Mouse (Mus musculus) hematopoietic stem cell, adult 5-6 weeks (primary cell): Measurements from ENCODE around the gene Apoe. TPM values are rescaled to one million over a fixed set of nuclear protein-coding genes. Genes with fewer than 3 reads are reported as not detected.
"Not testable (repeated sequence)": the region's sequence is repeated elsewhere in the genome, so short reads cannot be mapped to it uniquely, and the experiment has no call there.

Experiments
- ATAC-seq, 2 experiments: fragments of 125-278 bp in 1 of 2; replicated peaks in 1 of 2; 2 replicates each; pipeline ENCODE4 v1.8.0; 2016 to 2017; ENCODE audit warnings: inconsistent platforms in 2 of 2, mild to moderate bottlenecking in 2 of 2, moderate number of reproducible peaks in 2 of 2, low read depth in 1 of 2, moderate TSS enrichment in 1 of 2; ENCODE audit not compliant: low FRiP score in 2 of 2, poor library complexity in 2 of 2, severe bottlenecking in 2 of 2, insufficient read depth in 1 of 2, low TSS enrichment in 1 of 2
- total RNA-seq: library from RNA; stranded (forward); fragments of 172-1452, 232-1000 nt; gene quantifications from 2 replicates; pipeline ENCODE4 v1.2.3, GENCODE M21; 2017

The Apoe gene
- total RNA-seq, 1 experiment from 2014 or later: 314 TPM

DNA sequence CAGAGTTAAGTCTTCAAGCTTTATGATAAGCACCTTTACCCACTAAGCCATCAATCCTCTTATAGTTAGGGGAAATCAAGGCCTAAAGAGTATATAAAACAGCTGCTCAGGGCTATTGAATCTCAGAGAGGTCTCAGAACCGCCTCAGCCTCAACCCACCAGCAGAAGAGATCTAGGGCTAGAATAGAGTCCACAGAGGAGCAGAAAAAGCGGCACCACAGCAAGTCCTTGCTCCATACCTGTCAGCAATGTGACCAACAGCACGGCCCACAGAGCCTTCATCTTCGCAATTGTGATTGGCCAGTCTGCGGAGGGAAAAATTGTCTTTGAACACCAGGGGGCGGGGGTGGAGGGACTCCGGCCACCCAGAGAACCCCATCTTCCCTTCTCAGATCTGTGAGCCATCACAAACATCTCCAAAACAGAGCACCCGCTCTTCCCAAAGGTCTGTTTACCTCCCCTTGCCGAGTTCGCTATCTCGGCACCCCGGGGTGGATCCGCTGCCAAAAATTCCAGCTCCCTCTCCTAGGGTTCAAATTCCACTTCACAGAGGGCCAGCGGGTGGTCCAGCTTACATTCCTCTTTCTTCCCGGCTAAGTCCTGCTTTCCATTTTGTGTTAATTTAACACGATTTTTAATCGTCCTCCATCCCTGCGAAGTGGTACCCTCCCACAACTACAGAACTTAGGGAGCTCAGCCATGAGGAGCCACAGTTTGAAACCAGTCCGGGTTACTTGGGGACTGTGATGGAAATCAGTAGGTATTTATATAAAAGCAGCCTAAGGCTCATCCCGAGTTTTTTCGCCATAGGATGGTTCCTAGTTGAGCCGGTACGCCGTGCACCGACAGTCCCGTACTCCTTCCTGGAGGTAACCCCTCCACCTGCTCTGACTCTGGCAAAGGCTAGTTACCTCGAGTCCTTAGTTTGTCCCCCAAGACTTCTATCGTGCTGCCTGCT lies 760 bp downstream of the Apoe start:
- ATAC-seq: peak in 1 of 2 experiments; percentile 16; a peak in 1 of 4 replicates

DNA sequence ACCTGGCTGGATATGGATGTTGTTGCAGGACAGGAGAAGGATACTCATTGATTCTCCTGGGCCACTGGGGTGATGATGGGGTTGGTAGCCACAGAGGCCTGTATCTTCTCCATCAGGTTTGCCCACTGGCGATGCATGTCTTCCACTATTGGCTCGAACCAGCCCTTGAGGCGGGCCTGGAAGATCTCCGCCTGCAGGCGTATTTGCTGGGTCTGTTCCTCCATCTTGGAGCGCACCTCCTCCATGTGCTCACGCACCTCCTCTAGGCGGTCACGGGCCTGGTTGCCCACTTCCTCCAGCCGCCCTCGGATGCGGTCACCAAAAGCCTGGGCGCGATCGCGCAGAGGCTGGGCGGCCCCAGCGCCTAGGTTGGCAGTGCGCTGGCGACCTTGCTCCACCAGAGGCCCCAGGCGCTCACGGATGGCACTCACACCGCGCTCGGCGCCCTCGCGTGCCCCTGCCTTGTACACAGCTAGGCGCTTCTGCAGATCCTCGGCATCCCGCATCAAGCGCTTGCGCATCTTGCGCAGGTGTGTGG lies 2.6 kb downstream of the Apoe start:
- ATAC-seq: no peak

DNA sequence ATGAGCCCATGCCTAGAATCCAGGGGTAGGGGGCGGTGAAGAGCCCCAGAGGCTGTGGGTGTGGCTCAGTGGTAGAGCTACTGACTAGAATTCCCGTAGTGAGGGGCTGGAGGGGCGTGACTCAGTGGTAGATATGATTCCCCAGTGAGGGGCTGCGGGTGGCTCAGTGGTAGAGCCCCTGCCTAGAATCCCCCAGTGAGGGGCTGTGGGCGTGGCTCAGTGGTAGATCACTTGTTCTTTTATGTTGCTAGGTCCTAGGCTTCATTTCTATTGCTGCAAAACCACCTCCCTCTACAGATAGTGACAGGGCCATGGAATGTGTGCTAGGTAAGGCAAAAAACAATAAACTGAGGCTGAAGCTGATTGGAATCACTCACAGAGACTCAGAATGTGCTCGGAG lies 3.1 kb downstream of the Apoe start:
- ATAC-seq: no peak

DNA sequence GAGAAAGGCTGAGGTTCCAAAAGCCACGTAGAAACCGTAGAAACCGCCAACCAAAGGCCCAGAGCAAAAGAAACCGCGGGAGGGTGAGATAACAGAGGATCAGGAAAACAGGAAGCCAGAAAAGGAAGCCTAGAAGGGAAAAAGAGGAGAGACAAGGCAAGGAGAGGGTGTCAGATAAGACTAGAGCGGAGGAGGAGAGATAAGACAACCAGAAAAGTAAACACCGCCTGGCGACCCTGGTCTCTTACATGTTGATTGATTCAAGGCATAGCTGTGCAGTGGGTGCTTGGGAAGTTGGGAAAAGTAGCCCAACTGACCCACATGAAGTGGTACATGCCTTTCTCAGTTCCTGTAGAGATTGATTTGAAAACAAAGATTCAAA lies 3.8 kb downstream of the Apoe start:
- no peak for ATAC-seq

DNA sequence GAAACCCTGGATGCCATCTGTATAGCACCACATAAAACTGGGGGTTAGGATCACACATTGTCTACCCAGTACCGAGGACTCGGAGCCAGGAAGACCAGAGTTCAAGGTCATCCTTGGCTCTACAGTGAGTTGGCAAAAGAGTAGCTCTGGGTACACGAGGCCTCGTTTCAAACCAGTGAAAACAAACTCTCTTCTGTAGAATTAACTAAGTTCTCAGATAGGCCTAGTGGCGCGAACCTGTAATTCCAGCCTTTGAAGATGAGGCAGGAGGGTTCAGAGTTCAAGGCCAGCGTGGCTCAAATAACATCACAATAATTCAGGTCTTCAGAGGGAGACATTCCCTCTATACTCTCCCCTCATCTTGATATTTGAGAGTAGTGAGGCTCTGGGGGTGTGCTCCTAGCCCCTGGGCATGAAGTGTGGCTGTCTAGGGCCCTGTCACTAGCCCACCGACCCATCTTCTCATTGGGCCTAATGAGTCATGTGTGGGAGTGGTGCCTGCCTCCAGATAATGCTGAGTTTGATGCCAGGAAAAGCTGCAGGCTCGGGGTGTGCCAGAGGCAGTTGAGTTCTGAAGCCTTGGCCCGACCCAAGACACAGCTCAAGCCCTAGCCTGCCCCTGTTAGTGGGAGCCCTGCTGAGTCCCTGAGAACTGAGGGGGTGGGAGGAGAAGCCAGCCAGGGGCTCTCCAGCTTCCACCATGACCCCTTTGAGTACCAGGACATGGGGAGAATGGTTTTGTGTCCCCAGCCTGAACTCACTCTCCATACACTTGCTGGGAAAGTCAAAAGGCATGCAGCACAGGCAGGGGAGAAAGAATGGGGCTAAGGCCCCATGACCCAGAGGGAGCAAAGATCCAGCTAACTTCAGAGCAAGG lies 4.4 kb downstream of the Apoe start:
- ATAC-seq: no peak

DNA sequence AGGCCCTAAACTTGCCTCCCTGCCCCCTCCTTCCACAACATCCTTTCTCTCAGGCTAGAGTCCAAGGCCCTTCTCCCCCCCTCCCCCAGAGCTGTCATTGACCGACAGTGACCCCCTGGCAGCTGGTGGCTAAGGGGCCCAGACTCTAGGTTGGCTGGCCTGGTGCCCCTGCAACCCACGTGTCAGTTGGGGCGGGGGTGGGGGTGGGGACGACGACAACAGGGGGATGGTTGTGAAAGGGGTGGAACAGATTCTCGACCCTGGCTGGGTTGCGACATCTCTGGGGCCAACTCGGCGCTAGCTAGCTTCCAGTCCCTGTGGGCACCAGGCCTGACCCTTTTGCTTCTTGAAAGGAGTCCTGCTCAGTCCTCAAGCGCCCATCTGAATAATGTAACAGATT lies 5.6 kb downstream of the Apoe start:
- ATAC-seq: peak; percentile 20 to 28; a peak in 2 of 4 replicates

DNA sequence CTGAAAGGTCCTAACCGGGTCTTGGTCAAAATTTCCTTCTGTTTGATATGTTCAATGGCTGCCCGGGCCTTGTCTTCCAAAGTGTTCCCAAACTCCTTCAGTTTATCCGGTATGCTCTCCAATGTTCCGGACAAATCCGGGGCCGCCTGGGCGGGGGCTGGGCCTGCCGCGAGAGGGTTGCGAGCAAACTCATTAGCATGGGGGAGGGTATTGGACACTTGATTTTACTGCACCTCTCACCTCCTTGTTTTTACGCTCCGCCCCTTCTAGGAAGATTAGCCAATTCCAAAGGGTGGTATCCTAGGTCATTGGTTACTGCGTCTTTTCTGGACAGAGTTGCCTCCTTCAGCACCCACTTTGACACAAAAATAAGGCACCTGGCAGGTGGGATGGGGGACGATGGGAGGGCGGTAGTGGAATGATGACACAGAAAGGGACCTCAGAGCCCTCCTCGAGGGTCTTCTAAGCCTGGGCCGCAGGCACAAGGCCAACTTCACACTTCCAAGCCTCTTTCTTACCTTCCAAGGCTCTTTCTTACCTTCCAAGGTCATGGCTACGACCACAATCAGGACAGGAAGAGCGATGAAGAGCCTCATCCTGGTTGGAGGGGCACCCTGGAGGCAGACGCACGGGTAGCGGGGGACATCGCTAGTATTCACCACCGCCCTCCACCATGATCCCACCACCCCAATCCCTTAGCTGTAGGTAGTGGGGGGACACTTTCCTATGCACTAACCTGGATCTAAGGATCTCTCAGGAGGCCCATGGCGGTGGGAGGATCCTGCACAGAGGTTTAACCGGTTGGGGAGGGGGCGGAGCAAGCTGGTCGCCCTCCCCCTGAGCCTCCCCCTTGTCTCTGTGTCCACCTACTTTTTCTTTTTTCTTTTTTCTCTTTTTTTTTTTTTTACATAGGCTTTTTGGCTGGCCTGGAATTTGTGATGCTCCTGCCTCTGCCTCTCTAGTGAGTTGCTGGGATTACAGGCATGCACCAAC lies 6.8 kb downstream of the Apoe start, which contains the start of gene Apoc1:
Gene Apoc1 (minus strand): TSS at position 788 of the 993 bp plus-strand sequence.
- no peak for ATAC-seq

DNA sequence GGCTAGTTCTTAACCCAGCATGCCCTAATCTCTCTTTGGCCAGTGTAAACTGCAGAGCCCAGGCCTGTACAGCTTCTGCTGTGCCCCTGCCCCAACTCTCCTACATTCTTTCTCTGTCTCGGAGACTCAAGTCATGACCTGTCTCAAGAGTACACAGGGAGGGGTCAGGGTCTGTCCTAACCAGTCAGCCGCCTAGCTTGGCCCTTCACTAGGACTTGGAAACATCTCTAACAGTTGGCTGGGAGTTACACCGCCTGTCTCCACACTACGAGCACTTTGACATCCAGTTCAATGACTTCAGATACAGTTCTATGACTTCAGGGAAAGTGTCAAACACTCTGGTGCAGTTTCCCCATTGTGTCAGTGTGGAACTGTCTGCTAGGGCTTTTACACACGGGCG lies 7.6 kb downstream of the Apoe start:
- no peak for ATAC-seq

DNA sequence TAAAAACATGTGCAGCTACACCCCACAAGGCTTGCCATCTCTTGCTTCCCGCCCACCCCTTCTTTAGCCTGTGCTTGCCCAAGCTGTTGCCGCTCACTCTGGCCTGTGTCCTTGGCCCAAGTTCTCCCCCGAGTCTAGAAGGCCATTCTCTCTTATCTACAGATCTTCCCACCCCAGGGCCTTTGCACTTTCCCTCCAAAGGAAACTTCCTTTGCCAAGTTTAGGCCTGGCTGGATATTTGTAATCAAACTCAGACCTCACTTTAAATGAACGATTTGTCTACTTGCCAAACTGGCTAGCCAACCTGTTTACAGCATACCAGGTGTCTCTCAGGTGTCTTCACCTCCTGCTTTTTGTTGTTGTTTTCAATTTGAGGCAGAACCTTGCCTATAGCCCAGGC lies 8.1 kb downstream of the Apoe start:
- ATAC-seq: no peak

DNA sequence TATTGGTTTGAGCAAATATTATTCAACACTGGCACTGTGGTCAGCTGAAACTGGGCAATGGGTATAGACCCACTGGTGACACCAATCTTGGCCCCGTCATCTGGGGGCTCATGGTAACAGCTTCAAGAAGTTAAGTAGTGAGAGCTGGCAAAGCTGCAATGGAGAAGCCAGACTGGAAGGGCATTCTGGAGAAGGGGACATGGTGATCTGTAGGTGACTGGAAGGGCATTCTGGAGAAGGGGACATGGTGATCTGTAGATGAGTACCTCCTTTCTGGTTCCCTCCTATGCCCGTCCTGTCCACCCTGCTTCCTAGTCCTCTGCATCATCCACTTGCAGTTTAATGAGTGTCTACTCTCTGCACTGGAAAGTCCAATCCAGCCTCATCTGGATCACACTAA lies 10.4 kb downstream of the Apoe start:
- ATAC-seq: no peak

DNA sequence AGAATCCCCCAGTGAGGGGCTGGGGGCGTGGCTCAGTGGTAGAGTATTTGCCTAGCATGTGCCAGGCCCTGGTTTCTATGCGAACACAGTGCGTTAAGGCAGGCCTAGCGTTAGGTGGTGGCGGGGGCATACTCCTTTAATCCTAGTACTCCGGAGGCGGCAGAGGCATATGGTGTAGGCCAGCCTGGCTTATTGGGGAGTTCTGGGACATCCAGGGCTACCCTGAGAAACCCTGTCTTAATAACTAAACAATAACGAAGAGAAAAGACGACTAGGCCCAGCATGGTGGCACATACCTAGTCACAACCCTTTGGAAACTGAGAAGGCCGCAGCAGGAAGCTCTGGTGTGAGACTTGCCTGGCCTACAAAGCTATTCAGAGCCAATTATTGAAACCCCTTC lies 10.9 kb downstream of the Apoe start:
- no peak for ATAC-seq

DNA sequence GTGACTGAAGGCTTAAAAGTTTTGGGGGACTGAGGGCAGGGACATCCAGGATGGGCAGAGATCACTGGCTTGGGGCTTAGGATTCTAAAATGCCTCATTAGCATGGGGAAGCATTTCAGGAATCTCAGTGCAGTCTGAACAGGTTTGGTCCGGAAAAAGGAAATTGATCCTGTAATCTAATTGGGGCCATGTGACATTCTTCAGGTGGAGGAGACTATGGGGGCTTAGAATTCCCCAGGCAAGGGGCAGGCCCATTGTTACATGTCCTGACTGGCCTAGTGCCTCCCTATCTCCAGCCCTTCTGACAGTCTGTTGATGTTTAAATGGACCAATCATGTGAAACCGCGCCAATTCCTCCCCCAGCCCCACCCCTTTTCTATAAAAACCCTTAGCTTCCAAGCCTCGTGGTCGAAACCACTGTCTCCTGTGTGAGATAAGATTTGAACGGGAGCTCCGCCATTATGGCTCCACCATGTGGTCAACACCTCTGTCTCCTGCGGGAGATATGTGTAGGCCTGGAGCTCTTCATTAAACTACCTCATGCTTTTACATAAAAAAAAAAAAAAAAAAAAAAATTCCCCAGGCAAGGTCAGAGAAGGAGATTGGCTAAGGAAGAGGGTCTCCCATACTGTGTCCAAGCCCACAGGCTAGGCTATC lies 11.9 kb downstream of the Apoe start:
- not testable (repeated sequence) for ATAC-seq

DNA sequence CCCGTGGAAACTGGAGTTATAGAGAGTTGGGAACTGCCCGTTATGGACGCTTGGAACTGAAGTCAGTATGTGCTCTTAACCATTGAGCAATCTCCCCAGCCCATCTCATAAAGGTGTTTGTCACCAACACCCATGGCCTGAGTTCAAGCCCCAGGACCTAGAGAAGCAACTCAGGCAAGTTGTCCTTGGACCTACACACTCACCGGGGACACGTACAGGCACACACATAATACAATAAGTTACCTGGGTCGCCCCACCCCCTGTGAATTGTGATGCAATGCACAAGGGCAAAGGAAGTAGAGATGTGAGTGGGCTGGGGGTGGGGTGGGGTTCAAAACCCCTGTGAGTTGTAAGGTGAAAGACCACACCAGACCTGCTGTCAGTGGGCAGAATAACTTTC lies 12.5 kb downstream of the Apoe start:
- no peak for ATAC-seq

DNA sequence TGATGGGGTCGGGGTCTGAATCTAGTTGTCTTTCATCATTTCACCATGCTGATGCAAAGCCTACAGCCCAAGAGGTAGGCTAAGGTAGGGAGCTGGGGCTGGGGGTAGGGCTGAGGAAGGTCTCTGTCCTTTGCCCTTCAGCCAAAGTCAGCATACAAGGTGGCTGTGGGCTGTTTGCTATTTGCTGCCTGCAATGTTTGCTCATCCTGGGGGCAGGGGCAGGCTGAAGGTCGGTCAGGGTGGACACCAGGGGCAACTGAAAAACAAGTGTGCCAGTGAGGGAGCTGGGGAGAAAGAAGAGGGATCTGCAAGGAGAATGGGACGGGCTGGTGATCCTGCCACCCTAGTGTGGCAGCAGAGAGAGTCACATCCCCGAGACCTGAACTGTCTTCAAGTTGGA lies 13.6 kb downstream of the Apoe start:
- ATAC-seq: no peak

DNA sequence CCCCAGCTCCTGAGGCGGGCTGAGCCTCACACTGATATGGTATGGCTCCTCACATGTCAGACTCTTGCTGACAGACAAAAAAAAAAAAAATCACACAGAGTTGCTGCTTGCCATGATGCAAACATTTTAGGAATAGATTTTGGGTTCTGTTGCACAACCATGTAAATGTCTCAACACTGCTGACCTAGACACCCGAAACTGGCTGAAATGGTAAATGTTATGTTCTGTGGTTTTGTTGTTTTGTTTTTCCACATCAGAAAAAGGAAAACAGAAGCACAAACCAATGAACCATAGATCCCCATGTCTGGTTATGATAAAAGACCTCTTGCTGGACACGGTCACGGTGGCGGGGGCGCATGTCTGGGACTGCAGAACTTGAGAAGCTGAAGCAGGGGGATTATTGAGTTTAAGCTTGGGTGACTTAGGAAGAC lies 15.2 kb downstream of the Apoe start:
- no peak; a peak in 1 of 4 replicates for ATAC-seq

DNA sequence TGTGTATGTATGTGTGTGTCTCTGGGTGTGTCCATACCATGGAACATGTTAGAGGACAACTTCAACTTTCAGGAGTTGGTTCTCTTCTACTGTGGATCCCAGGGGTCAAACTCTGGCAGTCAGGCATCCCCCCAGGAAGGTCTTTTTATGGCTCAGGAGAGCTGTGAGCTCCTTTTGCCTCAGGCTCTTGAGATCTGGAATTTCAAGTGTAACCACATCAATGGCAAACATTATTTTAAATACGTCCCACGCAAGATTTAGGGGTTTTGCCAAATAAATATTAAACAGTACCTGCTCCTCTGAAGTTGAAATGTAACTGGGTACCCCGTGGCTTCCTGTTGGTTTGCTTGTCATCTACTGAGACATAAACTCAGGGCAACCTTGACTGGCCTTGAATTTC lies 16.0 kb downstream of the Apoe start:
- ATAC-seq: no peak
